Mouse (Mus musculus) ES-E14 (cell line): Measurements from ENCODE around the gene Gm10778.

Experiments used
- CHD2 ChIP-seq: IDR thresholded peaks from 2 replicates; pipeline ENCODE4 v1.6.1; 2014; ENCODE audit warnings: mild to moderate bottlenecking, low read depth, low read length, inconsistent platforms
- ZNF384 ChIP-seq: IDR thresholded peaks from 2 replicates; pipeline ENCODE4 v1.6.1; 2012; ENCODE audit warnings: low read depth, low read length, inconsistent platforms

DNA sequence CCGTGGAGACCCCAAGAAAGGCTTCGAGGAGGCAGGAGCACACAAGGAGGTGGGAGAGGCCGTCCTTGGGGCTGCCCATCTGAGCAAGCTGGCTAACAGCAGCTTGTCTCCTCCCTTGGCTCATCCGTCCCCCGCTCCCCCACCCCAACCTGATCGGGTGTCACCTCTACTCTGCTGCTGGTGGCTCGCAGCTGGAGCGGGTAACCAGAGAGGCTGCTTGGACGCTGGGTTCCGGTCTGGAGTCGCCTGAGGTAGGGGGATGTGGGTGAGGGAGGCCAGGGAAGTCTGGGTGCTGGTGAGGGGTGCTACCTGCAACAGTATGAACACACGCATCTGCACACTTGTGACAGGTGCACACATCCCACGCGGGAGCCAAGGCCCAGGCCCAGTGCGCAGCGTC is 20.5 kb upstream of the Gm10778 start, which contains the start of gene Ankrd24:
- TF ChIP-seq CHD2 (no peak), ZNF384 (no peak)
